Mouse (Mus musculus): ENCODE data around the gene Acad9. TPM values are rescaled to one million over a fixed set of nuclear protein-coding genes. Genes with fewer than 3 reads are reported as not detected.

Gene Acad9
- total and polyA plus RNA-seq, 3 experiments: 61.7 to 86.4 (median 77.8) TPM

DNA sequence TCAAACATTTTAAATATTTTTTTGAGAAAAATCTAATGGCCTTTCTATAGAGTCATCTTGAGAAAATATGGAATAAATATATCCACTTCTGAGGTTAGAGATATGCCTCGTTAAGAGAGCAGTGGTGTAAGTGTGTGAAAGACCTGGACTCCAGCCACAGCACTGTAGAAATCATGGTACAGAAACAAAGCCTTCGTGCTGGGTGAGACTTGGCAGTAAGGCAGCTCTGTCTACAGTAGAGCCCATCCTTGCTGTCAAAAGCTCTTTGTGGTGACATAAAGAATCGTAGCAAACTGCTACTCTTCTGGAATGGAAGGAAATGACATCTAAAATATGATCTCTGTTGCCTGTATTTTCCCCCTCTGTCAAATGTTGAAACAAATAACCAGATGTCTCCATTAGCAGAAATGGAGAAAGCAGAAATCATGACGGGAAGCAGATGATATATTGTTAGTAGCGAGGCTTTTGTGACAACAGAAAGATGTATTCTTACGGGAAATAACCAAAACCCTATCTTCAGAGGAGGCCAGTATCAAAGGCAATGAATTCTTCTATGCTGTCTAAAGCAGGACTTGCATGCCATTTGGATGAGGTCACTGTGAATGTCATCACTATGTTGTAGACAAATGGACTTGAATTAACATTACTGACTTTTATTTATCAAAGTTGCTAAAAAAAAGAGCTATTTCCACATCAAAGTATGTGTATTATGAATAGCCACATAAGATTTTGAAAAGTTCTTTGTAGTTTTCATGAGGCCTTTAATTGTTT, 33.9 kb upstream of the Acad9 start:
- H3K27ac ChIP-seq (ENCODE audit: insufficient read depth, low read depth): no peak overlapping the region
- H3K4me1 ChIP-seq (ENCODE audit: control insufficient read depth in 1 of 2, insufficient read depth in 2 of 2): no peaks in the 10 kb centered on the region
- H3K4me3 ChIP-seq (replicated peaks in 1 of 3; ENCODE audit: low read depth in 2 of 3, low read length in 2 of 3, poor library complexity in 1 of 3): no peak overlapping the region
- DNase-seq (ENCODE audit: extremely low read depth): no peak
- H3K36me3 ChIP-seq (replicated peaks in 1 of 2; ENCODE audit: control insufficient read depth in 1 of 2, insufficient read depth in 1 of 2, low read length in 1 of 2): no peaks in the 10 kb centered on the region
- TF ChIP-seq ELF1 (IDR thresholded peaks at IDR 0.05; ENCODE audit: low read depth, low read length): no peak
- no peak for TF ChIP-seq KAT2A (IDR thresholded peaks at IDR 0.05; ENCODE audit: insufficient replicate concordance, low read length)
- no peak for TF ChIP-seq SMC3 (IDR thresholded peaks at IDR 0.05; ENCODE audit: low read depth, low read length)
- TF ChIP-seq SIN3A (IDR thresholded peaks at IDR 0.05; ENCODE audit: low read length): no peak
- H3K4me2 ChIP-seq (ENCODE audit: insufficient read depth, low read depth, poor library complexity, severe bottlenecking): no peak overlapping the region
- H3K9me3 ChIP-seq (replicated peaks; ENCODE audit: low read length): no peaks in the 10 kb centered on the region
- no peaks in the 10 kb centered on the region for H3K79me2 ChIP-seq (replicated peaks; ENCODE audit: control insufficient read depth, extremely low read depth, insufficient read depth, poor library complexity, severe bottlenecking)
- H3K27me3 ChIP-seq (replicated peaks): no peaks in the 10 kb centered on the region
- dilution Hi-C loops (cut with MboI; ENCODE audit: extremely low pct_ligation_motif_present, extremely low pct_unique_long_range_greater_than_20kb, low sequenced_read_pairs) (no loop called here), in situ Hi-C loops (cut with MboI; ENCODE audit: low pct_ligation_motif_present, low pct_unique_long_range_greater_than_20kb, low sequenced_read_pairs) (no loop called here)
- no peak overlapping the region for H3K9ac ChIP-seq (ENCODE audit: insufficient read depth, low read depth)

DNA sequence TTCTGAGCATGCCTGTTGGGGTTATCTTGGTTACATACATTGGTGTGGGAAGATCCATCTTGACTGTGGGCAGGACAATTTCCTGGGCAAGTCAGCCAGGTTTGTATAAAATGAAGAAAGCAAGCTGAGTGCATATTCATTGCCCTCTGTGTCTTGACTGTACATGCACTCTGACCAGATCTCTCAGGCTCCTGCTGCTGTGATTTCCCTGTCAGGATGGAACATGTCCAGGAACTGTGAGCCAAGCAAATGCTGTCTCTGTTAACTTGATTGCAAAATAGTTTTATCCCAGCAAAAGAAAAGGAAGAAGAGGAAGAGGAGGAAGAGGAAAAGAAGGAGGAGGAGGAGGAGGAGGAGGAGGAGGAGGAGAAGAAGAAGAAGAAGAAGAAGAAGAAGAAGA, 21.3 kb upstream of the Acad9 start:
- no peak overlapping the region for H3K27ac ChIP-seq (ENCODE audit: insufficient read depth, low read depth)
- H3K27me3 ChIP-seq (replicated peaks): peaks cover 4% of the 10 kb centered on the region
- dilution Hi-C loops (cut with MboI; ENCODE audit: extremely low pct_ligation_motif_present, extremely low pct_unique_long_range_greater_than_20kb, low sequenced_read_pairs): no loop called here
- H3K4me2 ChIP-seq (ENCODE audit: insufficient read depth, low read depth, poor library complexity, severe bottlenecking): no peak overlapping the region
- no peaks in the 10 kb centered on the region for H3K4me1 ChIP-seq (ENCODE audit: control insufficient read depth in 1 of 2, insufficient read depth in 2 of 2)
- in situ Hi-C loops (cut with MboI; ENCODE audit: low pct_ligation_motif_present, low pct_unique_long_range_greater_than_20kb, low sequenced_read_pairs): no loop called here
- no peak overlapping the region for H3K9ac ChIP-seq (ENCODE audit: insufficient read depth, low read depth)
- no peak overlapping the region for H3K4me3 ChIP-seq (replicated peaks in 1 of 3; ENCODE audit: low read depth in 2 of 3, low read length in 2 of 3, poor library complexity in 1 of 3)
- H3K9me3 ChIP-seq (replicated peaks; ENCODE audit: low read length): no peaks in the 10 kb centered on the region
- H3K36me3 ChIP-seq (replicated peaks in 1 of 2; ENCODE audit: control insufficient read depth in 1 of 2, insufficient read depth in 1 of 2, low read length in 1 of 2): no peaks in the 10 kb centered on the region
- H3K79me2 ChIP-seq (replicated peaks; ENCODE audit: control insufficient read depth, extremely low read depth, insufficient read depth, poor library complexity, severe bottlenecking): no peaks in the 10 kb centered on the region
- TF ChIP-seq CTCF (conservative IDR thresholded peaks at IDR 0.05 in 1 of 2, IDR thresholded peaks at IDR 0.05 in 1 of 2; ENCODE audit: low read depth in 2 of 2, low read length in 2 of 2): no peak
- no peak for TF ChIP-seq NRF1 (IDR thresholded peaks at IDR 0.05; ENCODE audit: low read depth, low read length)
- no peak for TF ChIP-seq MYC (IDR thresholded peaks at IDR 0.05; ENCODE audit: low read depth, low read length)
- no peak for TF ChIP-seq ZKSCAN1 (IDR thresholded peaks at IDR 0.05; ENCODE audit: borderline replicate concordance, low read depth, low read length)
- no peak for DNase-seq (ENCODE audit: extremely low read depth)

DNA sequence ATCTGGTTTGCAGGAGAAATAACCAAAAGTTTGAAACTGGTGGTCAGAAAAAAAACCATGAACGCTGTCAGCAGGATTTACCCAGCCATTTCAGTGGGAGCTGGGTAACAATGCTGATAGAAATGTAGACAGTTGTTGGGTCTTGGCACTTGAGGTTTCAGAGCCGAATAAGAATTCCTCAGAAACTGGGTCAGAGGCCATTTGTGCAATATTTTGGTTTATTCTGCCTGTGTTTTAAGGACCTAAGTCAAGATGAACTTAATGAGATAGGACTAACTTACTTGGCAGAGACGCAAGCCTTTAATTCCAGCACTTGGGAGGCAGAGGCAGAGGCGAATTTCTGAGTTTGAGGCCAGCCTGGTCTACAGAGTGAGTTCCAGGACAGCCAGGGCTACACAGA, 20.7 kb upstream of the Acad9 start:
- Histone ChIP-seq H3K4me3 (replicated peaks in 1 of 3; ENCODE audit: low read depth in 2 of 3, low read length in 2 of 3, poor library complexity in 1 of 3) (no peak overlapping the region), H3K27ac (ENCODE audit: insufficient read depth, low read depth) (no peak overlapping the region), H3K27me3 (replicated peaks) (peaks cover 4% of the 10 kb centered on the region), H3K9ac (ENCODE audit: insufficient read depth, low read depth) (no peak overlapping the region), H3K4me2 (ENCODE audit: insufficient read depth, low read depth, poor library complexity, severe bottlenecking) (no peak overlapping the region), H3K36me3 (replicated peaks in 1 of 2; ENCODE audit: control insufficient read depth in 1 of 2, insufficient read depth in 1 of 2, low read length in 1 of 2) (no peaks in the 10 kb centered on the region), H3K9me3 (replicated peaks; ENCODE audit: low read length) (no peaks in the 10 kb centered on the region), H3K79me2 (replicated peaks; ENCODE audit: control insufficient read depth, extremely low read depth, insufficient read depth, poor library complexity, severe bottlenecking) (no peaks in the 10 kb centered on the region), H3K4me1 (ENCODE audit: control insufficient read depth in 1 of 2, insufficient read depth in 2 of 2) (no peaks in the 10 kb centered on the region)
- dilution Hi-C loops (cut with MboI; ENCODE audit: extremely low pct_ligation_motif_present, extremely low pct_unique_long_range_greater_than_20kb, low sequenced_read_pairs) (no loop called here), in situ Hi-C loops (cut with MboI; ENCODE audit: low pct_ligation_motif_present, low pct_unique_long_range_greater_than_20kb, low sequenced_read_pairs) (no loop called here)
- TF ChIP-seq SMC3 (IDR thresholded peaks at IDR 0.05; ENCODE audit: low read depth, low read length): no peak
- TF ChIP-seq MEF2A (IDR thresholded peaks at IDR 0.05; ENCODE audit: borderline replicate concordance, low read depth, low read length): no peak
- TF ChIP-seq KAT2A (IDR thresholded peaks at IDR 0.05; ENCODE audit: insufficient replicate concordance, low read length): no peak
- TF ChIP-seq POLR2A (IDR thresholded peaks at IDR 0.05; ENCODE audit: low read depth, low read length): no peak
- no peak for TF ChIP-seq ZMIZ1 (IDR thresholded peaks at IDR 0.05; ENCODE audit: low read depth, low read length)
- no peak for TF ChIP-seq TCF12 (IDR thresholded peaks at IDR 0.05; ENCODE audit: low read depth, low read length)
- no peak for TF ChIP-seq PAX5 (IDR thresholded peaks at IDR 0.05; ENCODE audit: low read length)
- TF ChIP-seq EP300 (IDR thresholded peaks at IDR 0.05; ENCODE audit: low read length): no peak
- no peak for TF ChIP-seq ZKSCAN1 (IDR thresholded peaks at IDR 0.05; ENCODE audit: borderline replicate concordance, low read depth, low read length)
- no peak for TF ChIP-seq ZNF384 (IDR thresholded peaks at IDR 0.05; ENCODE audit: low read depth, low read length)
- TF ChIP-seq CHD1 (IDR thresholded peaks at IDR 0.05; ENCODE audit: low read depth, low read length): no peak
- TF ChIP-seq NELFE (IDR thresholded peaks at IDR 0.05; ENCODE audit: low read depth, low read length): no peak
- TF ChIP-seq UBTF (IDR thresholded peaks at IDR 0.05; ENCODE audit: low read depth, low read length): no peak
- no peak for TF ChIP-seq HCFC1 (IDR thresholded peaks at IDR 0.05; ENCODE audit: low read depth, low read length)
- TF ChIP-seq GABPA (IDR thresholded peaks at IDR 0.05; ENCODE audit: insufficient replicate concordance, low read depth, low read length): no peak
- no peak for DNase-seq (ENCODE audit: extremely low read depth)
